Comparison of ENCODE assay signal across 8 mouse cellular contexts in the genomic region with DNA sequence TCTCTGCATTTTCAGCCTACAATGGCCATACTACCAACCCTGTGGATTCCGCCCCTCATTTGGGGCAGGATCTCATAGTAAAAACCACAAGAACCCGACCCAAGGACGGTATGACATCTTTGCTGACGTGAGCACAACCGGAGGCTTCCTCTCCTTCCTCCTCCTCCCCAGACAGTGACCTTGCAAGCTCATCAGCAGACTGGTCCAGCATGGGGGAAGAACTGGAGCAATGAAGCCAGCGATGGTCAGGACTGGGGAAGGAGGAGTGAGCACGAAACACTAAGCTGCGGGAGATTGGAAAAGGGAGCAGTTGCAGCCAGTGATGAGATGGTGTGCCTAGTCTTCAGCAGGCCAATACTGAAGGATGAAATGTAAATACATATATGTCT. TPM values are rescaled to one million over a fixed set of nuclear protein-coding genes. Genes with fewer than 3 reads are reported as not detected.
A peak's percentile ranks its signal among the peaks of the same experiment; 100 is the strongest.
DNase-seq lines count a peak whose midpoint lies in the region; ATAC-seq and TF ChIP-seq lines count a peak whose summit lies in the region.

No protein-coding gene starts in this region.

- H3K9ac ChIP-seq in ES-Bruce4 (ENCODE audit: low read depth, poor library complexity, severe bottlenecking): 0 out of 2 replicates have a peak overlapping the region, but pooled peaks have one; percentile 68
- H3K9ac ChIP-seq in hindbrain, embryonic 14.5 days: peak overlapping the region; percentile 76
- H3K9ac ChIP-seq in midbrain, embryonic 15.5 days: peak overlapping the region; percentile 85

- no peak overlapping the region for H3K27ac ChIP-seq in ES-Bruce4 (ENCODE audit: insufficient read depth, low read length)
- H3K27ac ChIP-seq in hindbrain, embryonic 14.5 days: peak overlapping the region; percentile 89
- peak overlapping the region; percentile 94 for H3K27ac ChIP-seq in midbrain, embryonic 15.5 days

- no peaks in the 10 kb centered on the region for H3K27me3 ChIP-seq in ES-Bruce4 (ENCODE audit: control insufficient read depth, insufficient read depth, low read length, poor library complexity, severe bottlenecking)
- H3K27me3 ChIP-seq in hindbrain, embryonic 14.5 days (ENCODE audit: control insufficient read depth, insufficient read depth, low read length): no peaks in the 10 kb centered on the region
- H3K27me3 ChIP-seq in midbrain, embryonic 15.5 days (replicated peaks): no peaks in the 10 kb centered on the region

- peaks cover 4% of the 10 kb centered on the region for H3K4me1 ChIP-seq in ES-Bruce4 (ENCODE audit: control insufficient read depth, insufficient read depth, low read length)
- H3K4me1 ChIP-seq in hindbrain, embryonic 14.5 days (replicated peaks; ENCODE audit: control insufficient read depth, insufficient read depth, low read length): peaks cover 23% of the 10 kb centered on the region
- H3K4me1 ChIP-seq in midbrain, embryonic 15.5 days: peaks cover 31% of the 10 kb centered on the region

- no peak for TF ChIP-seq CTCF in ES-Bruce4 (IDR thresholded peaks at IDR 0.05; ENCODE audit: low read depth, low read length)

- TF ChIP-seq EP300 in ES-Bruce4 (IDR thresholded peaks at IDR 0.05; ENCODE audit: insufficient read depth, low read depth, low read length): no peak

- TF ChIP-seq POLR2A in ES-Bruce4 (IDR thresholded peaks at IDR 0.05; ENCODE audit: insufficient read depth, low read length): no peak

- H3K9me3 ChIP-seq in ES-Bruce4 (replicated peaks; ENCODE audit: control insufficient read depth, insufficient read depth, low read length, poor library complexity, severe bottlenecking): no peaks in the 10 kb centered on the region
- no peaks in the 10 kb centered on the region for H3K9me3 ChIP-seq in hindbrain, embryonic 14.5 days (ENCODE audit: control insufficient read depth, low read length)
- no peaks in the 10 kb centered on the region for H3K9me3 ChIP-seq in midbrain, embryonic 15.5 days

- no peaks in the 10 kb centered on the region for H3K36me3 ChIP-seq in ES-Bruce4 (ENCODE audit: control insufficient read depth, insufficient read depth, low read length, poor library complexity, severe bottlenecking)
- H3K36me3 ChIP-seq in hindbrain, embryonic 14.5 days (replicated peaks; ENCODE audit: control insufficient read depth, insufficient read depth): peaks cover 16% of the 10 kb centered on the region
- peaks cover 11% of the 10 kb centered on the region for H3K36me3 ChIP-seq in midbrain, embryonic 15.5 days (replicated peaks)

- ATAC-seq in hindbrain, embryonic 14.5 days (ENCODE audit: low FRiP score): no peak
- 0 out of 2 replicates have a peak, but pooled peaks have one; percentile 2 for ATAC-seq in midbrain, embryonic 15.5 days (replicated peaks)

- H3K4me2 ChIP-seq in hindbrain, embryonic 14.5 days (replicated peaks): peak overlapping the region; percentile 80
- peak overlapping the region; percentile 83 for H3K4me2 ChIP-seq in midbrain, embryonic 15.5 days

- H3K4me3 ChIP-seq in ES-Bruce4 (ENCODE audit: low read depth, low read length): peak overlapping the region; percentile 57
- H3K4me3 ChIP-seq in hindbrain, embryonic 14.5 days (replicated peaks; ENCODE audit: low read length): peak overlapping the region; percentile 73
- H3K4me3 ChIP-seq in midbrain, embryonic 15.5 days: peak overlapping the region; percentile 65

- peak; percentile 34 for DNase-seq in layer of hippocampus, adult 11-12 months (ENCODE audit: low spot score)
- no peak for DNase-seq in layer of hippocampus, postnatal 14 days (ENCODE audit: low spot score in 2 of 2)
- peak; percentile 80 for DNase-seq in cerebellum, adult 9-11 months
- DNase-seq in hindbrain, embryonic 14.5 days (ENCODE audit: low spot score): no peak
- no peak for DNase-seq in gastrocnemius, postnatal 10 days
- no peak for DNase-seq in urinary bladder, postnatal 4 days (ENCODE audit: low spot score in 2 of 2)

- WGBS in hindbrain, embryonic 14.5 days: 7% methylated on average over 8 of the region's 8 CpGs
- WGBS in midbrain, embryonic 15.5 days: 6% methylated on average over 8 of the region's 8 CpGs

RNA-seq across cellular contexts. Expression of a gene that starts 1.6 kb away (rescaled TPM):
- total RNA-seq in layer of hippocampus, postnatal 14 days (2021): 100 to 1,000 TPM; 197 to 207 TPM
- polyA plus RNA-seq in ES-Bruce4 (2011; ENCODE audit: insufficient read depth, insufficient read length, low read depth, missing spikeins): 3.7 and 7.3 TPM in 2 replicates
- 51.6 and 58.4 TPM in 2 replicates for polyA plus RNA-seq in hindbrain, embryonic 14.5 days (2014; fragmentation: Nextera tagmentation; extraction: Ambion mirVana)
- polyA plus RNA-seq in midbrain, embryonic 15.5 days (2015; fragmentation: Nextera tagmentation; extraction: Ambion mirVana): 65.4 and 69.3 TPM in 2 replicates
- total RNA-seq in gastrocnemius, postnatal 10 days (2021): 1 to 10 TPM; 5.3 to 6.0 TPM

RNA-seq across cellular contexts. Expression of a gene that starts 20.6 kb away (rescaled TPM):
- 1 to 10 TPM; 3.3 to 5.1 TPM for total RNA-seq in layer of hippocampus, postnatal 14 days (2021)
- not detected in 2 replicates for polyA plus RNA-seq in ES-Bruce4 (2011; ENCODE audit: insufficient read depth, insufficient read length, low read depth, missing spikeins)
- polyA plus RNA-seq in hindbrain, embryonic 14.5 days (2014; fragmentation: Nextera tagmentation; extraction: Ambion mirVana): 1.5 and 2.8 TPM in 2 replicates
- polyA plus RNA-seq in midbrain, embryonic 15.5 days (2015; fragmentation: Nextera tagmentation; extraction: Ambion mirVana): 2.7 and 3.0 TPM in 2 replicates
- 1 to 10 TPM; 3.7 to 4.0 TPM for total RNA-seq in gastrocnemius, postnatal 10 days (2021)

RNA-seq across cellular contexts. Expression of a gene that starts 20.7 kb away (rescaled TPM):
- total RNA-seq in layer of hippocampus, postnatal 14 days (2021): 10 to 100 TPM; 57.3 to 57.9 TPM
- 14.5 and 27.0 TPM in 2 replicates for polyA plus RNA-seq in ES-Bruce4 (2011; ENCODE audit: insufficient read depth, insufficient read length, low read depth, missing spikeins)
- polyA plus RNA-seq in hindbrain, embryonic 14.5 days (2014; fragmentation: Nextera tagmentation; extraction: Ambion mirVana): 40.9 and 49.8 TPM in 2 replicates
- polyA plus RNA-seq in midbrain, embryonic 15.5 days (2015; fragmentation: Nextera tagmentation; extraction: Ambion mirVana): 37.2 and 43.6 TPM in 2 replicates
- total RNA-seq in gastrocnemius, postnatal 10 days (2021): 10 to 100 TPM; 13.0 to 17.4 TPM

RNA-seq across cellular contexts. Expression of a gene that starts 54.8 kb away (rescaled TPM):
- 1 to 10 TPM; 7.3 to 9.1 TPM for total RNA-seq in layer of hippocampus, postnatal 14 days (2021)
- polyA plus RNA-seq in ES-Bruce4 (2011; ENCODE audit: insufficient read depth, insufficient read length, low read depth, missing spikeins): 19.3 and 22.3 TPM in 2 replicates
- 9.4 and 11.4 TPM in 2 replicates for polyA plus RNA-seq in hindbrain, embryonic 14.5 days (2014; fragmentation: Nextera tagmentation; extraction: Ambion mirVana)
- polyA plus RNA-seq in midbrain, embryonic 15.5 days (2015; fragmentation: Nextera tagmentation; extraction: Ambion mirVana): 18.1 and 18.8 TPM in 2 replicates
- 1 to 10 TPM; 4.2 to 7.6 TPM for total RNA-seq in gastrocnemius, postnatal 10 days (2021)

Comparison
In these comparisons a context has a peak if more than half of its experiments do, and no peak if none do; other contexts are left out.
1. DNase-seq: peak in layer of hippocampus, adult 11-12 months (single experiment) and cerebellum, adult 9-11 months (single experiment); none in layer of hippocampus, postnatal 14 days (0 of 2), hindbrain, embryonic 14.5 days (single experiment), gastrocnemius, postnatal 10 days (single experiment) and urinary bladder, postnatal 4 days (0 of 2).
2. Peak in every context shown above with its lines, with median percentiles within 50 percentile points of each other: H3K4me3 ChIP-seq and H3K9ac ChIP-seq.